Mouse (Mus musculus): ENCODE results near the gene Tm4sf5. TPM values are rescaled to one million over a fixed set of nuclear protein-coding genes. Genes with fewer than 3 reads are reported as not detected.

Tm4sf5 gene
- polyA plus RNA-seq, 1 experiment from 2014 or later: 1.4 TPM

- Histone ChIP-seq H3K4me3 (replicated peaks) (no peak overlapping the region), H3K9me3 (no peaks in the 10 kb centered on the region), H3K27me3 (peaks cover 54% of the 10 kb centered on the region), H3K27ac (no peak overlapping the region), H3K4me2 (no peak overlapping the region), H3K4me1 (replicated peaks) (no peaks in the 10 kb centered on the region), H3K36me3 (no peaks in the 10 kb centered on the region), H3K9ac (replicated peaks) (no peak overlapping the region)
- no peak for ATAC-seq (ENCODE audit: insufficient number of reproducible peaks, insufficient read depth, low FRiP score, low TSS enrichment, low read depth)
- WGBS: 64% methylated on average over 5 of the region's 5 CpGs
Observed at GRCm38 (mm10) chr11:70541415-70541814, 36.4 kb downstream of the Tm4sf5 start.

- no peak for ATAC-seq (ENCODE audit: insufficient number of reproducible peaks, insufficient read depth, low FRiP score, low TSS enrichment, low read depth)
- 64% methylated on average over 7 of the region's 7 CpGs for WGBS
- Histone ChIP-seq H3K4me3 (replicated peaks) (no peak overlapping the region), H3K9me3 (no peaks in the 10 kb centered on the region), H3K4me2 (no peak overlapping the region), H3K4me1 (replicated peaks) (no peaks in the 10 kb centered on the region), H3K36me3 (no peaks in the 10 kb centered on the region), H3K9ac (replicated peaks) (no peak overlapping the region), H3K27me3 (peaks cover 45% of the 10 kb centered on the region), H3K27ac (no peak overlapping the region)
Observed at GRCm38 (mm10) chr11:70544496-70544895, 39.5 kb downstream of the Tm4sf5 start.

GRCm38 (mm10) chr11:70551526-70551925, 46.5 kb downstream of the Tm4sf5 start:
- ATAC-seq (ENCODE audit: insufficient number of reproducible peaks, insufficient read depth, low FRiP score, low TSS enrichment, low read depth): no peak
- no peak overlapping the region for H3K27ac ChIP-seq
- no peak overlapping the region for H3K4me2 ChIP-seq
- no peaks in the 10 kb centered on the region for H3K9me3 ChIP-seq
- peaks cover 6% of the 10 kb centered on the region; the same call in 1 of the 2 replicates for H3K4me1 ChIP-seq (replicated peaks)
- WGBS: 86% methylated on average over 8 of the region's 8 CpGs
- H3K9ac ChIP-seq (replicated peaks): no peak overlapping the region
- peaks cover 11% of the 10 kb centered on the region for H3K27me3 ChIP-seq
- no peak overlapping the region for H3K4me3 ChIP-seq (replicated peaks)
- no peaks in the 10 kb centered on the region for H3K36me3 ChIP-seq

GRCm38 (mm10) chr11:70553940-70554339, 48.9 kb downstream of the Tm4sf5 start:
- no peak for ATAC-seq (ENCODE audit: insufficient number of reproducible peaks, insufficient read depth, low FRiP score, low TSS enrichment, low read depth)
- H3K4me1 ChIP-seq (replicated peaks): peaks cover 6% of the 10 kb centered on the region; the same call in 1 of the 2 replicates
- H3K9ac ChIP-seq (replicated peaks): no peak overlapping the region
- whole genome bisulfite sequencing: 18% methylated on average over 7 of the region's 7 CpGs
- no peak overlapping the region for H3K27ac ChIP-seq
- no peak overlapping the region for H3K4me3 ChIP-seq (replicated peaks)
- no peak overlapping the region for H3K4me2 ChIP-seq
- H3K36me3 ChIP-seq: no peaks in the 10 kb centered on the region
- H3K27me3 ChIP-seq: peaks cover 11% of the 10 kb centered on the region
- no peaks in the 10 kb centered on the region for H3K9me3 ChIP-seq

- Histone ChIP-seq H3K9me3 (no peaks in the 10 kb centered on the region), H3K27ac (no peak overlapping the region), H3K4me1 (replicated peaks) (peaks cover 13% of the 10 kb centered on the region; the same call in 1 of the 2 replicates), H3K36me3 (no peaks in the 10 kb centered on the region), H3K4me3 (replicated peaks) (no peak overlapping the region), H3K4me2 (no peak overlapping the region), H3K9ac (replicated peaks) (no peak overlapping the region), H3K27me3 (peaks cover 11% of the 10 kb centered on the region)
- no peak for ATAC-seq (ENCODE audit: insufficient number of reproducible peaks, insufficient read depth, low FRiP score, low TSS enrichment, low read depth)
- WGBS: 87% methylated on average over 9 of the region's 9 CpGs
Observed at GRCm38 (mm10) chr11:70557545-70557944, 52.5 kb downstream of the Tm4sf5 start.

Other genes with a start within 250 kb of the Tm4sf5 start
- gene Alox12, start 249.9 kb upstream of the Tm4sf5 start, polyA plus RNA-seq (2016; fragmentation: Nextera tagmentation; extraction: Ambion mirVana): 2.8 and 3.5 TPM in 2 replicates
- gene Alox12e, start 182.6 kb upstream of the Tm4sf5 start, polyA plus RNA-seq (2016; fragmentation: Nextera tagmentation; extraction: Ambion mirVana): not detected in 2 replicates
- 0.09 TPM in 1 of 2 replicates, not detected in the other for gene Alox15, start 153.2 kb upstream of the Tm4sf5 start, polyA plus RNA-seq (2016; fragmentation: Nextera tagmentation; extraction: Ambion mirVana)
- gene Pelp1, start 95.2 kb upstream of the Tm4sf5 start, polyA plus RNA-seq (2016; fragmentation: Nextera tagmentation; extraction: Ambion mirVana): 44.7 and 53.5 TPM in 2 replicates
- 18.8 and 19.5 TPM in 2 replicates for gene Arrb2, start 72.6 kb upstream of the Tm4sf5 start, polyA plus RNA-seq (2016; fragmentation: Nextera tagmentation; extraction: Ambion mirVana)
- 43.0 and 44.0 TPM in 2 replicates for gene Med11, start 53.3 kb upstream of the Tm4sf5 start, polyA plus RNA-seq (2016; fragmentation: Nextera tagmentation; extraction: Ambion mirVana)
- 0.40 and 0.58 TPM in 2 replicates for gene Zmynd15, start 45.8 kb upstream of the Tm4sf5 start, polyA plus RNA-seq (2016; fragmentation: Nextera tagmentation; extraction: Ambion mirVana)
- 1.1 and 1.9 TPM in 2 replicates for gene Cxcl16, start 45.3 kb upstream of the Tm4sf5 start, polyA plus RNA-seq (2016; fragmentation: Nextera tagmentation; extraction: Ambion mirVana)
- gene Vmo1, start 9.4 kb downstream of the Tm4sf5 start, polyA plus RNA-seq (2016; fragmentation: Nextera tagmentation; extraction: Ambion mirVana): 0.66 TPM in 1 of 2 replicates, not detected in the other
- 0.37 and 0.68 TPM in 2 replicates for gene Gltpd2, start 14.0 kb downstream of the Tm4sf5 start, polyA plus RNA-seq (2016; fragmentation: Nextera tagmentation; extraction: Ambion mirVana)
- 857 and 867 TPM in 2 replicates for gene Psmb6, start 20.1 kb downstream of the Tm4sf5 start, polyA plus RNA-seq (2016; fragmentation: Nextera tagmentation; extraction: Ambion mirVana)
- not detected in 2 replicates for gene Gm40193, start 27.7 kb downstream of the Tm4sf5 start, polyA plus RNA-seq (2016; fragmentation: Nextera tagmentation; extraction: Ambion mirVana)
- 4.4 and 4.5 TPM in 2 replicates for gene Pld2, start 34.8 kb downstream of the Tm4sf5 start, polyA plus RNA-seq (2016; fragmentation: Nextera tagmentation; extraction: Ambion mirVana)
- 17.6 and 18.4 TPM in 2 replicates for gene Mink1, start 57.6 kb downstream of the Tm4sf5 start, polyA plus RNA-seq (2016; fragmentation: Nextera tagmentation; extraction: Ambion mirVana)
- gene 4930544D05Rik, start 110.6 kb downstream of the Tm4sf5 start, polyA plus RNA-seq (2016; fragmentation: Nextera tagmentation; extraction: Ambion mirVana): not detected in 2 replicates
- not detected in 2 replicates for gene Chrne, start 114.0 kb downstream of the Tm4sf5 start, polyA plus RNA-seq (2016; fragmentation: Nextera tagmentation; extraction: Ambion mirVana)
- 0.22 and 0.31 TPM in 2 replicates for gene Gp1ba, start 133.9 kb downstream of the Tm4sf5 start, polyA plus RNA-seq (2016; fragmentation: Nextera tagmentation; extraction: Ambion mirVana)
- 95.8 and 104 TPM in 2 replicates for gene Rnf167, start 142.0 kb downstream of the Tm4sf5 start, polyA plus RNA-seq (2016; fragmentation: Nextera tagmentation; extraction: Ambion mirVana)
- 161 and 163 TPM in 2 replicates for gene Slc25a11, start 142.2 kb downstream of the Tm4sf5 start, polyA plus RNA-seq (2016; fragmentation: Nextera tagmentation; extraction: Ambion mirVana)
- 1,494 and 1,514 TPM in 2 replicates for gene Pfn1, start 149.4 kb downstream of the Tm4sf5 start, polyA plus RNA-seq (2016; fragmentation: Nextera tagmentation; extraction: Ambion mirVana)
- gene Eno3, start 152.0 kb downstream of the Tm4sf5 start, polyA plus RNA-seq (2016; fragmentation: Nextera tagmentation; extraction: Ambion mirVana): 34.2 and 38.2 TPM in 2 replicates
- 151 TPM in 2 replicates for gene Spag7, start 164.2 kb downstream of the Tm4sf5 start, polyA plus RNA-seq (2016; fragmentation: Nextera tagmentation; extraction: Ambion mirVana)
- 9.9 and 12.8 TPM in 2 replicates for gene Camta2, start 182.9 kb downstream of the Tm4sf5 start, polyA plus RNA-seq (2016; fragmentation: Nextera tagmentation; extraction: Ambion mirVana)
- 1.0 and 1.4 TPM in 2 replicates for gene Inca1, start 194.9 kb downstream of the Tm4sf5 start, polyA plus RNA-seq (2016; fragmentation: Nextera tagmentation; extraction: Ambion mirVana)
- gene Kif1c, start 195.3 kb downstream of the Tm4sf5 start, polyA plus RNA-seq (2016; fragmentation: Nextera tagmentation; extraction: Ambion mirVana): 3.3 and 3.6 TPM in 2 replicates